Mouse (Mus musculus): Measurements from ENCODE around the gene Dynlt1b. TPM values are rescaled to one million over a fixed set of nuclear protein-coding genes. Genes with fewer than 3 reads are reported as not detected.
"Not testable (repeated sequence)": the region's sequence is repeated elsewhere in the genome, so short reads cannot be mapped to it uniquely, and the experiment has no call there.

Dynlt1b gene
- total RNA-seq, 2 experiments from 2014 or later = 96.0 to 194 TPM

DNA sequence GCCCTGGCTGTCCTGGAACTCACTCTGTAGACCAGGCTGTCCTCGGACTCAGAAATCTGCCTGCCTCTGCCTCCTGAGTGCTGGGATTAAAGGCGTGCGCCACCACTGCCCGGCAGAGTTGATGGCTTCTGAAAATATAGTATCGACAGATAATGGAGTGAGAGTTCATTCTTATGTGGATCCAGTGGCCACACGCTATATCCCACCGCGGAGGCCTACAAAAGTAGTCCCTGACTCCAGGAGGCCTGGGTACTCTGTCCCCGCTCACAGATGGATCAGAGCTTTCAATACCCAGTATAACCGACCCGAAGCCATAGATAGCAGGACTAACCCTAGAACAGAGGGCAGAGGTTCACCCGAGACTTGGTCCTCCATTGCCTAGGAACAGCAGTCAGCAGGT, 26.0 kb downstream of the Dynlt1b start:
- ATAC-seq (replicated peaks; ENCODE audit: poor library complexity, severe bottlenecking) = not testable (repeated sequence)

DNA sequence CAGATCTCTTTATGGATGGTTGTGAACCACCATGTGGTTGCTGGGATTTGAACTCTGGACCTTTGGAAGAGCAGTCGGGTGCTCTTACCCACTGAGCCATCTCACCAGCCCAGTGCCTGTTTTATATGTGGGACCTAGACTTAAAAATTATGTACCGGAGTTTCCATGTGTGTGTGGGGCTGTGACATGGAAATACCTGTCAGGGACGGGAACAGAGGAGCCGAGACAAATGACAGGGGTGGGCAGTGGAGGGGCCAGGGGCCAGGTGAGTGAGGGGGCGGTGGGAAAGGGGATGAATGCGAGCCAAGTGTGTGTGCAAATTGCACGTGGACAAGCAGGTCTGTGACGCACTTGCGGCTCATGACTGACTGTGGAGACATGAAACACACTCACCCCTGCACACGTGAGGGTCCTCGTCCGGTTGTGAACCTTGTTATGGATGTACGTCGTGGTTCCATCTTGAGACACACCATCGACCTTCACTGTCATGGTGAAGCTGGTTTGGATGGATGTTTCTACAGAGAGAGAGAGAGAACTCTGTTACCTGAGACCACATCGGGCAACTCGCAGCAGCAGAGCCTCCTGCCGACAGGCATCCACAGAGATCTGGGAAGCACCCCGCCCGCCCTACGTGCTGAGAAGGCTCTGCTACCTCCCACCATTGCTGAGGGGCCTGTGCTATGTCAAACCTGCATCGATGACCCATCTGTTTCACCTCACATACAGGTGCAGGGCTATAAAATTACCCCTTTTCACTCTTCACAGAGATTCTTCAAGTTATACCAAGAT, 26.9 kb downstream of the Dynlt1b start:
- ATAC-seq (replicated peaks; ENCODE audit: poor library complexity, severe bottlenecking) = not testable (repeated sequence)

GRCm38 (mm10) chr17:6461083-6461595, 31.2 kb downstream of the Dynlt1b start:
- not testable (repeated sequence) for ATAC-seq (replicated peaks; ENCODE audit: poor library complexity, severe bottlenecking)

GRCm38 (mm10) chr17:6465735-6466134, 35.8 kb downstream of the Dynlt1b start:
- not testable (repeated sequence) for ATAC-seq (replicated peaks; ENCODE audit: poor library complexity, severe bottlenecking)

DNA sequence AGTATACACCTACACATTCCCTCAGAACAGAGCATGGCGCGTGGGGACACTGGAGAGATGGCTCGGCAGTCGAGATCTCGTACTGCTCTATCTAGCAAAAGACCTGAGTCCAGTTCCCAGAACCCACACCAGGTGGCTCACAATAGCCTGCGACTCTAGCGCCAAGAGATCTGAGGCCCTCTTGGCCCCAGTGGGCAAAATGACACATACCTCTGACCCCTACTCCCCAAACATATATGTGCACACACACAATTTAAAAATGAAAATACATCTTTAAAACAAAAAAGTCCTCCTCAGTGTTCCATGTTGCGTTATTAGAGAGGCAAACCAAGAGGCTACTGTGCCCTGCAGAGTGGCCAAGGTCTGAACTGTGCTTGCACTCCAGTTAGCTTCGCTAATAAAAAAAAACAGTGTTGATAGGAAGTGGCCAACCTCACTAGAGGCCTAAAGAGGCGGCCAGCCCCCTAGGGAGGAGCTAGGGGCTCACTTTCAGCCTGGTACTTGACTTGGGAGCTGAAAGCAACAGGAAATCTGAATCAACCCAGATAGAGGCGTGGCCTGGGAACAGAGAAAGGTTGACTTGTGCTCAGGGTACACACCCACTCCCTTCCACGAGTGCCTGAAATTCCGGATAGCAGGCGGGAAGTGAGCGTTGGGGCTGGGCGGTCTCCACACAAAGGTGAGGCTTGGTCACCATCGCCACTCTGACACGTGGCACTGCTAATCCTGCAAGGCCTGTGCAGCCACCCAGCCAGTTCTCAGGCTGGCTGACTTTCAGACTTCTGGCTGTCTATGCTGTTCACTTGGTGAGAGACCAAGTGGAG, 37.9 kb downstream of the Dynlt1b start:
- peak; percentile 81 for ATAC-seq (replicated peaks; ENCODE audit: poor library complexity, severe bottlenecking)

DNA sequence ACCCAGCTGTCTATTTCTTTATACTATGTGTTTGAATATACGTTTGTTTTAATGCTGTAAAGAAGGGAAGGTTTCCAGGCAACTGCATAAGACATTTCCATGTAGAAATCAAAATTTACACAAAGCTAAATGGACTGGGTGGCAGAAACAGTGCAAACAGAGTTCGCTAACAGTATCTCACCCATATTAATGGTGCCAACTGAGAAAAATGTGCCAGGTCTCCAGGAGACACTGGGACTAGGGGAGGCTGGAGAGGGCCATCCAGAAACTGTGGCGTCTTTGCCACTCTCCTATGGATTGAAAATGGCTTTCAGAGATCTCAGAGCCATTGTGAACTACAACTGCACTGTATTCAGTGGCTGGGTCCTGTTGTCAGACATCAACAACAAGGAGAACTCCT, 40.1 kb downstream of the Dynlt1b start:
- ATAC-seq (replicated peaks; ENCODE audit: poor library complexity, severe bottlenecking) = not testable (repeated sequence)

GRCm38 (mm10) chr17:6470671-6471070, 40.8 kb downstream of the Dynlt1b start:
- ATAC-seq (replicated peaks; ENCODE audit: poor library complexity, severe bottlenecking) = not testable (repeated sequence)

GRCm38 (mm10) chr17:6475270-6475669, 45.4 kb downstream of the Dynlt1b start:
- ATAC-seq (replicated peaks; ENCODE audit: poor library complexity, severe bottlenecking) = peak; percentile 70

DNA sequence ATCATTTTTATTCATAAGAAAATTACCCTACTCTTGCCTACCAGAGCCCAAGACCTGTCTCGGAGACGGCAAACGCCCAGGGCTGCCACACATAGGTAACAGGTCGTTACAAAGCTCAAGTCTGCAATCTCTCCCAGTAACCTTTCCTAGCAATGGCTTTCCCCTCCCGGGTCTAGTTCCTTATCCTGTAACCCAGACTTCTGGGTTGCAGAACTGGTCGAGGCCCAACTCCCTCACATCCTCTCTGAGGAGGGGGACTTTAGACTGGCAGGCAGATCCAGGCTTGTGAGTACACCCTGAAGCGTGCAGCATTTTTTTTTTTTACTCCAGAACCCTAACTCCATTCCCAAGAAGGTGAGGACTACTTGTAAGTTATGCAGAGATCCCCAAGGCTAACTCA, 46.0 kb downstream of the Dynlt1b start:
- not testable (repeated sequence) for ATAC-seq (replicated peaks; ENCODE audit: poor library complexity, severe bottlenecking)

GRCm38 (mm10) chr17:6476495-6476947, 46.6 kb downstream of the Dynlt1b start:
- peak; percentile 27; the same call in 1 of the 2 replicates for ATAC-seq (replicated peaks; ENCODE audit: poor library complexity, severe bottlenecking)

- peak; percentile 69 for ATAC-seq (replicated peaks; ENCODE audit: poor library complexity, severe bottlenecking)
Observed at GRCm38 (mm10) chr17:6477026-6477425, 47.1 kb downstream of the Dynlt1b start.

GRCm38 (mm10) chr17:6480855-6481589, 51.1 kb downstream of the Dynlt1b start:
- ATAC-seq (replicated peaks; ENCODE audit: poor library complexity, severe bottlenecking) = not testable (repeated sequence)

GRCm38 (mm10) chr17:6481590-6481963, 51.7 kb downstream of the Dynlt1b start:
- not testable (repeated sequence) for ATAC-seq (replicated peaks; ENCODE audit: poor library complexity, severe bottlenecking)

GRCm38 (mm10) chr17:6482248-6482647, 52.3 kb downstream of the Dynlt1b start:
- ATAC-seq (replicated peaks; ENCODE audit: poor library complexity, severe bottlenecking) = not testable (repeated sequence)

Other genes with a start within 250 kb of the Dynlt1b start
- 9.7 and 13.0 TPM in 2 replicates for gene Tmem181a, start 173.3 kb upstream of the Dynlt1b start, total RNA-seq (2014; fragmentation: Nextera tagmentation)
- gene Tmem181a, start 173.3 kb upstream of the Dynlt1b start, total RNA-seq (2017) = 7.4 and 8.2 TPM in 2 replicates
- gene Dynlt1a, start 112.6 kb upstream of the Dynlt1b start, total RNA-seq (2014; fragmentation: Nextera tagmentation) = 6.5 and 7.7 TPM in 2 replicates
- gene Dynlt1a, start 112.6 kb upstream of the Dynlt1b start, total RNA-seq (2017) = 6.9 and 7.0 TPM in 2 replicates
- gene Dynlt1c, start 171.6 kb downstream of the Dynlt1b start, total RNA-seq (2014; fragmentation: Nextera tagmentation) = 1.2 and 13.1 TPM in 2 replicates
- 3.2 and 5.4 TPM in 2 replicates for gene Dynlt1c, start 171.6 kb downstream of the Dynlt1b start, total RNA-seq (2017)
- 117 and 170 TPM in 2 replicates for gene Dynlt1f, start 225.8 kb downstream of the Dynlt1b start, total RNA-seq (2014; fragmentation: Nextera tagmentation)
- gene Dynlt1f, start 225.8 kb downstream of the Dynlt1b start, total RNA-seq (2017) = 117 and 150 TPM in 2 replicates
- gene Sytl3, start 229.0 kb downstream of the Dynlt1b start, total RNA-seq (2014; fragmentation: Nextera tagmentation) = not detected in 2 replicates
- 0.21 and 0.60 TPM in 2 replicates for gene Sytl3, start 229.0 kb downstream of the Dynlt1b start, total RNA-seq (2017)

Measured in granulocyte monocyte progenitor cell, adult 5-6 weeks (primary cell).